Mouse (Mus musculus) brown adipose tissue, adult 24 weeks (tissue): ENCODE data around the gene Muc13. TPM values are rescaled to one million over a fixed set of nuclear protein-coding genes. Genes with fewer than 3 reads are reported as not detected.

ENCODE experiments used
- H3K27ac ChIP-seq: fragments of 200-500 bp; replicated peaks from 2 replicates; pipeline ENCODE4 v1.5.1; 2012; ENCODE audit warnings: low read depth, mild to moderate bottlenecking, low read length
- H3K4me1 ChIP-seq: fragments of 200-500 bp; 2 replicates; pipeline ENCODE4 v1.6.1; 2012; ENCODE audit warnings: low read length, mixed read lengths; ENCODE audit not compliant: control insufficient read depth, insufficient read depth, insufficient read length
- H3K4me3 ChIP-seq: fragments of 200-500 bp; 2 replicates; pipeline ENCODE4 v1.5.1; 2012; ENCODE audit warnings: low read depth, mild to moderate bottlenecking, low read length, moderate library complexity; ENCODE audit not compliant: insufficient read depth
- polyA plus RNA-seq: library from polyadenylated mRNA; stranded (reverse); fragments of >200 nt; gene quantifications from 2 replicates; pipeline ENCODE4 v1.2.4, GENCODE M21; 2012; ENCODE audit not compliant: missing spikeins, insufficient read depth, insufficient read length

Muc13 gene
- polyA plus RNA-seq, 1 experiment, result not detected

DNA sequence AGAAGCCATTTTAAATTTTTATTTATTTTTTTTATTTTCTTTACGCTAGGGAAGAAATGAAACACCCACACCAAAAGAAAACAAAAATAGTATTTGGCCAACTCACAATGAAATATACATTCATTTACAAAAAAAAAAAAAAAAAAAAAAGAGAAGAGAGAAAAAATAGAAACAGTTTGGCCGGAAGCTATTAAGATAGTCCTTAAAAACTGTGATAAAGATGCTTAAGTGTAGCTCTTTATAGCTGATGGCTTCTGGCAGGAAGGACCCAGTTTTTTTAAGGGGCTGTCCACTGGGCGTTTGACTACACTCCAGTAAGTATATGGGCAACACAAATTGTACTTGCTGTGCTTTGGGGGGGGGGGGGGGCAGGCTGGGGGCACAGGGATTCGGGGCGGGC lies 65.5 kb downstream of the Muc13 start:
- no peak overlapping the region for H3K27ac ChIP-seq

DNA sequence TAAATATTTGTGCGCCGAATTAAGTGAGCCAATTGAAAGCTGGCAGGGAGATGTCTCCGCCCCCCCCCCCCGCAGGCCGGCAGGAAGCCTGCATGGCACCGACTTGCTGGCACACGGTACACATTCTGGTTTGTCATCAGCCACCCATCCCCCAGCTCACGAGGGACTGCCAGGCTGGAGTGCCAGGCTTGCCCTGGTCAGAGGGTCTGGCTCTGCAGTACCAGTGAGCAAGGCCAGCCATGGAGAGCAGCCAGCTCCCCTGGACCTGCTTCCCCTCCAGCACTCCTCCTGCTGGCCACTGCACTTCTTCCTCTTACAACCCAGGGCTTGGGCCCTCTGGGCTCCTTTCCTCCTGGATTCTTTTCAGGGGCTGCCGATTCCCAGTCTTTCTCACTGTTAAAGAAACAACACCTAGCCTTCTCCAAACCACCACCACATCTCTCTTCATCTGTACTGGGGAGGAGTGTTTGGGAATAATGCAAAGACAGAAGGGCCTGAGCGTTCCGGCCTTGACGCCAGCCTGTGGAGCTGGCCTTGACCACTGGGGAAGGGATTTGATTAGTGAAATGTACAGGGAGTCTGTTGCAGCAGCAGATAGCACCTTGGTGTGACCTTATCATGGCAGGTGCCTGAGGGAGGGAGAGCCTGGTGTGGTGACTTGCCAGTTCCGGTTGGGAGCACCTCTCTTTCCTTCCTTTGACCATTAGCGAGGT lies 66.3 kb downstream of the Muc13 start:
- Histone ChIP-seq H3K4me1 (peaks cover 6% of the 10 kb centered on the region; the same call in 1 of the 2 replicates), H3K27ac (peak overlapping the region; percentile 6; the same call in 1 of the 2 replicates), H3K4me3 (no peak overlapping the region)

More for the DNA sequence above, 65.5 kb downstream of the Muc13 start:
- peaks cover 14% of the 10 kb centered on the region for H3K4me1 ChIP-seq
- H3K4me3 ChIP-seq, result no peak overlapping the region

DNA sequence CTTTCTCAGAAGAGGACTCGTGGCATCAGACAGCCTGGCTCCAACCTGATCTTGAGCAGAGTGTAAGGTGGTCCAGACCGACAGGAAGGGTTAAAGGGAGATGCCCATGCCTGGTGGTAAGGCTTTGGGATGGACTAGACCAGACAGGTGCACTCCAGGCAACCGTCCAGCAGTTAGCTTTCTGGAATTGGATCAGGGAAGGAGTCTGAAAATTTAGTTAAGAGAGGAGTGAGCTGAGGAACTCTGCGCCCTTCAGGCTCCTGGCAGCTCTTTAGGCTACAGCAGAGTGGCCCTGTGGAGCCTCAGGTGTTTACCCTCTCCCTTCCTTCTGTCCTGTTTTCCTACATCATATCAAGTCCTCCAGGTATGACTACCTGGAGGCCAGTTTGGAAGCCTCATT lies 68.6 kb downstream of the Muc13 start:
- no peaks in the 10 kb centered on the region; the same call in 1 of the 2 replicates for H3K4me1 ChIP-seq
- no peak overlapping the region for H3K27ac ChIP-seq
- no peak overlapping the region for H3K4me3 ChIP-seq

- Histone ChIP-seq H3K27ac (no peak overlapping the region), H3K4me3 (no peak overlapping the region), H3K4me1 (no peaks in the 10 kb centered on the region; the same call in 1 of the 2 replicates)
Measured at GRCm38 (mm10) chr16:33863208-33863751, 69.4 kb downstream of the Muc13 start.

Other genes with a start within 250 kb of the Muc13 start
- 23.0 and 34.7 TPM in 2 replicates for gene Heg1, start 109.7 kb upstream of the Muc13 start, polyA plus RNA-seq
- 42.1 and 53.4 TPM in 2 replicates for gene Itgb5, start 35.6 kb downstream of the Muc13 start, polyA plus RNA-seq
- gene Umps, start 173.0 kb downstream of the Muc13 start, polyA plus RNA-seq, result 8.4 and 13.2 TPM in 2 replicates